Mouse (Mus musculus) midbrain, embryonic 10.5 days (tissue): Measurements from ENCODE around the gene Gm17268. TPM values are rescaled to one million over a fixed set of nuclear protein-coding genes. Genes with fewer than 3 reads are reported as not detected.

ENCODE experiments used
- DNase-seq: peaks from one replicate; pipeline ENCODE4 v3.0.0-alpha.2; 2017; ENCODE audit warnings: low spot score
- H3K27ac ChIP-seq: fragments of 300-500 bp; sonication (generic); replicated peaks from 2 replicates; pipeline ENCODE4 v1.5.1; 2016; ENCODE audit warnings: mild to moderate bottlenecking
- H3K27me3 ChIP-seq: fragments of 300-500 bp; sonication (generic); 2 replicates; pipeline ENCODE4 v1.6.1; 2016; ENCODE audit warnings: low read depth, mild to moderate bottlenecking; ENCODE audit not compliant: poor library complexity, severe bottlenecking
- H3K36me3 ChIP-seq: fragments of 300-500 bp; sonication (generic); 2 replicates; pipeline ENCODE4 v1.6.1; 2016; ENCODE audit warnings: mild to moderate bottlenecking, moderate library complexity
- H3K4me1 ChIP-seq: fragments of 300-500 bp; sonication (generic); 2 replicates; pipeline ENCODE4 v1.6.1; 2016
- H3K4me3 ChIP-seq: fragments of 300-500 bp; sonication (generic); 2 replicates; pipeline ENCODE4 v1.5.1; 2016; ENCODE audit warnings: mild to moderate bottlenecking, moderate library complexity
- H3K9me3 ChIP-seq: fragments of 300-500 bp; sonication (generic); replicated peaks from 2 replicates; pipeline ENCODE4 v1.6.1; 2016; ENCODE audit warnings: mild to moderate bottlenecking
- WGBS: fragments of 180-500 bp; shearing (Covaris S2); methylation state at CpG from one replicate; pipeline ENCODE4 v1.1.7; 2016; 5-methylcytosine and 5-hydroxymethylcytosine counted together
- polyA plus RNA-seq: library from polyadenylated mRNA; unstranded; fragments of >200 nt; fragmentation: Nextera tagmentation; extraction: Ambion mirVana; gene quantifications from 2 replicates; pipeline ENCODE4 v1.2.1, GENCODE M21; 2016

Gene Gm17268
- polyA plus RNA-seq, 1 experiment from 2014 or later = not detected

DNA sequence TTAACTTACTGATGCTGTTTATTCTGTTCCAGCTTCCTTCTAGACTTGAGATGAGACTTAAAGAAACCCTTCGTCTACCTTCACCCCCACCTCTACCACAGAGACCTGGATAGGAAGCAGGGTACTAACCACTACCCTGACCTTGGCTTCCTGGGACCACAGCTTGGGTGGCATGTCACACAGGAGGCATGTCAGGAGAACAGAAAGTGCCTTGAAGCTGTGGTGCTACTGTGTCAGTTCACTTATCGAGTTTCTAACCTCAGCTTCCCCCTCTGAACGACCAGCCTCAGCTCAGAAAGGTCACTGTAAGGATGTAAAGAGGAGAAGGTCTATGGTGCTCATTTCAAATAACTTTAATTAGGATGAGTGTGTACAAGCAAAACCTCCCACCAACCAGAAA lies 17.0 kb downstream of the Gm17268 start:
- H3K27ac ChIP-seq = no peak overlapping the region
- 78% methylated on average over 3 of the region's 3 CpGs for WGBS
- no peaks in the 10 kb centered on the region for H3K36me3 ChIP-seq
- H3K4me3 ChIP-seq = no peak overlapping the region
- no peaks in the 10 kb centered on the region for H3K27me3 ChIP-seq
- H3K4me1 ChIP-seq = no peaks in the 10 kb centered on the region
- DNase-seq = no peak
- no peaks in the 10 kb centered on the region for H3K9me3 ChIP-seq

- no peak overlapping the region for H3K4me3 ChIP-seq
- DNase-seq = no peak
Observed at GRCm38 (mm10) chr11:82019793-82020192, 18.6 kb downstream of the Gm17268 start.

DNA sequence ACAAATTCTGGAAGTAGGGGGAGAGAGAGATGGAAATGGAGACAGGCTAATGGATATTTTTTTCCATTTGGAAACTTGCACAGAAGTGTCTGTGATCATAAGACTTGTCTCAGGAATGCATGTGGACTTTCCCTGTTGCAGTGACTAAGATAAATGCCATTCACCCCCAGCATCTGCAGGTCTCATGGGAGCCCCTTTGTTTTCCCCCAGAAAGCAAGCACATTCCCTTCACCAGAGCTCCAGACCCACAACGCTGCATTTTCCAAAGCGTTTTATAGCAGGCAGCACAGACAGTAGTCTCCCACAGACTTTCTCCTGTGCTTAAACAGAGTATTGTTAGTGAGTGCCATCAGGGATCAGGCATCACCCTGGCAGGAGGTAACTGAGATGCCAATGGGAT lies 19.0 kb downstream of the Gm17268 start:
- H3K4me1 ChIP-seq = no peaks in the 10 kb centered on the region
- no peak overlapping the region for H3K27ac ChIP-seq
- 62% methylated on average over 2 of the region's 2 CpGs for WGBS
- H3K27me3 ChIP-seq = no peaks in the 10 kb centered on the region
- H3K36me3 ChIP-seq = no peaks in the 10 kb centered on the region
- no peaks in the 10 kb centered on the region for H3K9me3 ChIP-seq
- H3K4me3 ChIP-seq = no peak overlapping the region
- no peak for DNase-seq

More at GRCm38 (mm10) chr11:82019793-82020192, 18.6 kb downstream of the Gm17268 start:
- Histone ChIP-seq H3K36me3 (no peaks in the 10 kb centered on the region), H3K9me3 (no peaks in the 10 kb centered on the region), H3K27me3 (no peaks in the 10 kb centered on the region), H3K27ac (no peak overlapping the region), H3K4me1 (no peaks in the 10 kb centered on the region)

- WGBS = 86% methylated on average over 3 of the region's 3 CpGs
Observed at GRCm38 (mm10) chr11:82016181-82016780, 22.1 kb downstream of the Gm17268 start.

DNA sequence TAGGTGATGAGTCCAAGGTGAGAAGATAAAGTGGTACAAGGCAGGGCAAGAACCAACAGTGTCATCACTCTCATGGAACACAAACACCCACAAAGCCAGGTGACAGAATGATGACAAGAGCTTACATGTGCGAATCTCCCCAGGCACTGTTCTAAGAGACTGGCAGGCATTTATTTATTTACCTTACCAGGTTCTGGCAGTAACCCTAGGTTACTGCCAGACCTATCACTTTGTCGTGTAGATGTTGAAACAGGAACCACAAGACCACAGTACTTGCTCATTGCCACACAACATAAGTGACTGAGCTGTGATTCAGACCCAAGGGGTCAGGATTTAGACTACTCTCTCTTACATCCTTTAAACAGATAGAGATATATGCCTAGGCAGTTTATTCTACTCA lies 23.3 kb downstream of the Gm17268 start:
- Histone ChIP-seq H3K27me3 (no peaks in the 10 kb centered on the region), H3K36me3 (no peaks in the 10 kb centered on the region), H3K9me3 (no peaks in the 10 kb centered on the region), H3K27ac (no peak overlapping the region), H3K4me1 (0 out of 2 replicates have a peak, but pooled peaks cover 3% of the 10 kb centered on the region), H3K4me3 (no peak overlapping the region)
- no peak for DNase-seq
- WGBS = 80% methylated on average over 2 of the region's 2 CpGs

More at GRCm38 (mm10) chr11:82016181-82016780, 22.1 kb downstream of the Gm17268 start:
- no peak for DNase-seq
- no peaks in the 10 kb centered on the region for H3K9me3 ChIP-seq
- H3K36me3 ChIP-seq = no peaks in the 10 kb centered on the region
- H3K4me1 ChIP-seq = 0 out of 2 replicates have a peak, but pooled peaks cover 2% of the 10 kb centered on the region
- no peak overlapping the region for H3K27ac ChIP-seq
- H3K4me3 ChIP-seq = no peak overlapping the region
- no peaks in the 10 kb centered on the region for H3K27me3 ChIP-seq

DNA sequence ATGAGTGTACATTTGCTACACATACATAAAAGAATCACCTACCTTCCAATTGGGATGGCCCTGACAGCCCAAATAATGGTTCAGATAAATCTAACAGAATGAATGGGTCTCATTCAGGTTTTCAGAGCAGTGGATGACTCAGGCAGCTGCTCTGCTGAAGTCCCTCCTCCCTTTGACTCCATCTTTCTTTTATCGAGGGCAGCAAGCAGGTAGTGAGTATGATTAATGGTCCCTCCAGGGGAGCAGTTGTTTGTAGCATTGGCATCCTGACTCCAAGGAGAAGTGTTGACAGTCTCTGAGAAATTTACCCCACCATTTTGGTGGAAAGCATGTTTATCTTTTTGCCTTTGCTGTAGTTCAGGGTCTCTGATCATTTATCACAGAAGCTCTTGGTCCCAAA lies 24.6 kb downstream of the Gm17268 start:
- Histone ChIP-seq H3K27me3 (no peaks in the 10 kb centered on the region), H3K36me3 (no peaks in the 10 kb centered on the region), H3K4me3 (no peak overlapping the region), H3K9me3 (no peaks in the 10 kb centered on the region), H3K27ac (no peak overlapping the region), H3K4me1 (0 out of 2 replicates have a peak, but pooled peaks cover 3% of the 10 kb centered on the region)
- 89% methylated on average over 1 of the region's 1 CpGs for WGBS
- no peak for DNase-seq

- WGBS = 74% methylated on average over 8 of the region's 8 CpGs
- DNase-seq = no peak
- peaks cover 7% of the 10 kb centered on the region; the same call in 1 of the 2 replicates for H3K4me1 ChIP-seq
- no peak overlapping the region for H3K27ac ChIP-seq
- H3K27me3 ChIP-seq = no peaks in the 10 kb centered on the region
- H3K9me3 ChIP-seq = no peaks in the 10 kb centered on the region
- H3K36me3 ChIP-seq = no peaks in the 10 kb centered on the region
- H3K4me3 ChIP-seq = no peak overlapping the region
Observed at GRCm38 (mm10) chr11:82011411-82012193, 26.8 kb downstream of the Gm17268 start.

- DNase-seq = no peak
- WGBS = 89% methylated on average over 3 of the region's 3 CpGs
- H3K27ac ChIP-seq = no peak overlapping the region
- H3K4me1 ChIP-seq = peaks cover 7% of the 10 kb centered on the region; the same call in 1 of the 2 replicates
- H3K27me3 ChIP-seq = no peaks in the 10 kb centered on the region
- no peaks in the 10 kb centered on the region for H3K36me3 ChIP-seq
- no peaks in the 10 kb centered on the region for H3K9me3 ChIP-seq
- no peak overlapping the region for H3K4me3 ChIP-seq
Observed at GRCm38 (mm10) chr11:82010115-82010514, 28.2 kb downstream of the Gm17268 start.

GRCm38 (mm10) chr11:82006796-82007423 lies 31.5 kb downstream of the Gm17268 start:
- Histone ChIP-seq H3K4me1 (peaks cover 7% of the 10 kb centered on the region; the same call in 1 of the 2 replicates), H3K4me3 (no peak overlapping the region), H3K36me3 (no peaks in the 10 kb centered on the region), H3K9me3 (no peaks in the 10 kb centered on the region), H3K27ac (no peak overlapping the region), H3K27me3 (no peaks in the 10 kb centered on the region)
- no peak for DNase-seq
- 76% methylated on average over 12 of the region's 12 CpGs for WGBS

- no peak for DNase-seq
- 70% methylated on average over 2 of the region's 2 CpGs for WGBS
- Histone ChIP-seq H3K9me3 (no peaks in the 10 kb centered on the region), H3K4me1 (peaks cover 4% of the 10 kb centered on the region; the same call in 1 of the 2 replicates), H3K27me3 (no peaks in the 10 kb centered on the region), H3K27ac (no peak overlapping the region), H3K36me3 (no peaks in the 10 kb centered on the region), H3K4me3 (no peak overlapping the region)
Observed at GRCm38 (mm10) chr11:82004810-82005209, 33.6 kb downstream of the Gm17268 start.

GRCm38 (mm10) chr11:82000581-82000980 lies 37.8 kb downstream of the Gm17268 start:
- H3K4me1 ChIP-seq = no peaks in the 10 kb centered on the region
- DNase-seq = no peak
- no peaks in the 10 kb centered on the region for H3K9me3 ChIP-seq
- 72% methylated on average over 5 of the region's 5 CpGs for WGBS
- H3K4me3 ChIP-seq = no peak overlapping the region
- H3K36me3 ChIP-seq = no peaks in the 10 kb centered on the region
- H3K27ac ChIP-seq = no peak overlapping the region
- no peaks in the 10 kb centered on the region for H3K27me3 ChIP-seq

DNA sequence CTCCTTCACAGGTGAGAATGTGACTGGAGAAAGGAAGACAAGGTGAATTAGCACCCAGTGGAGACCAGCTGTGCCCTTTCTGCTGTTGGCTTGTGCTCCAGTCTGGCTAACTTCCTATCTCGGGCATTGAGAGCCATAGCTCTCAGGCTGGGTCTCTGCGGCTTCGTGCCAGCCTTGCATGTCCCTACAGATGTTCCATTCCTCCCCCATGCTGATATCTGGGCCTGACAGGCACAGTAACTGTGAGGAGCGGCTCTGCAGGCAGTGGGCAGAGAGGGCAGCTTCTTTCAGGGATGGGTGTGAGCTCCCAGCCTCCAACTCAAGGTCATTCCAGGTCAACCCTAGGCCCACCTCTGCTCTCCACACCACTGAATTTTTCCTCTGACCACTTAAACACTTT lies 38.9 kb downstream of the Gm17268 start:
- DNase-seq = no peak
- Histone ChIP-seq H3K27ac (no peak overlapping the region), H3K9me3 (no peaks in the 10 kb centered on the region), H3K4me1 (no peaks in the 10 kb centered on the region), H3K27me3 (no peaks in the 10 kb centered on the region), H3K36me3 (no peaks in the 10 kb centered on the region), H3K4me3 (no peak overlapping the region)
- 80% methylated on average over 4 of the region's 4 CpGs for WGBS

- H3K4me3 ChIP-seq = no peak overlapping the region
- H3K27ac ChIP-seq = no peak overlapping the region
- no peaks in the 10 kb centered on the region for H3K4me1 ChIP-seq
- no peak for DNase-seq
- WGBS = 87% methylated on average over 3 of the region's 3 CpGs
- no peaks in the 10 kb centered on the region for H3K9me3 ChIP-seq
- H3K27me3 ChIP-seq = no peaks in the 10 kb centered on the region
- no peaks in the 10 kb centered on the region for H3K36me3 ChIP-seq
Observed at GRCm38 (mm10) chr11:81998646-81999045, 39.7 kb downstream of the Gm17268 start.
